Mouse (Mus musculus) kidney, postnatal 0 days (tissue): ENCODE data around the gene Dock6. TPM values are rescaled to one million over a fixed set of nuclear protein-coding genes. Genes with fewer than 3 reads are reported as not detected.

Experiments
- ATAC-seq: fragments of 200-750 bp; cut with Nextera tagmentation; replicated peaks from 2 replicates; pipeline ENCODE4 v1.8.0; 2017; ENCODE audit warnings: low read depth, moderate number of reproducible peaks, moderate TSS enrichment, moderate library complexity; ENCODE audit not compliant: low FRiP score
- DNase-seq: peaks from one replicate; pipeline ENCODE4 v3.0.0-alpha.2; 2016; ENCODE audit warnings: low spot score
- H3K27ac ChIP-seq: fragments of 300-500 bp; sonication (generic); 2 replicates; pipeline ENCODE4 v1.5.1; 2014; ENCODE audit warnings: mild to moderate bottlenecking
- H3K27me3 ChIP-seq: fragments of 300-500 bp; sonication (generic); 2 replicates; pipeline ENCODE4 v1.6.1; 2014; ENCODE audit warnings: low read length, mixed read lengths; ENCODE audit not compliant: insufficient read depth
- H3K36me3 ChIP-seq: fragments of 300-500 bp; sonication (generic); 2 replicates; pipeline ENCODE4 v1.6.1; 2014; ENCODE audit warnings: low read length, mixed read lengths; ENCODE audit not compliant: insufficient read depth
- H3K4me1 ChIP-seq: fragments of 300-500 bp; sonication (generic); replicated peaks from 2 replicates; pipeline ENCODE4 v1.6.1; 2014; ENCODE audit warnings: antibody characterized with exemption, low read length, mixed read lengths; ENCODE audit not compliant: insufficient read depth
- H3K4me2 ChIP-seq: fragments of 300-500 bp; sonication (generic); 2 replicates; pipeline ENCODE4 v1.6.1; 2014; ENCODE audit warnings: mild to moderate bottlenecking, low read length, moderate library complexity, mixed read lengths
- H3K4me3 ChIP-seq: fragments of 300-500 bp; sonication (generic); replicated peaks from 2 replicates; pipeline ENCODE4 v1.5.1; 2014; ENCODE audit warnings: low read depth, low read length
- H3K9ac ChIP-seq: fragments of 300-500 bp; sonication (generic); 2 replicates; pipeline ENCODE4 v1.6.1; 2014; ENCODE audit warnings: low read depth, low read length
- H3K9me3 ChIP-seq: fragments of 300-500 bp; sonication (generic); replicated peaks from 2 replicates; pipeline ENCODE4 v1.6.1; 2016; ENCODE audit warnings: low read length, inconsistent platforms, mixed read lengths
- CTCF ChIP-seq: IDR thresholded peaks from 2 replicates; pipeline ENCODE4 v1.5.1; 2016; ENCODE audit warnings: antibody characterized with exemption, low read depth, mild to moderate bottlenecking, moderate library complexity
- whole genome bisulfite sequencing: fragments of 180-500 bp; shearing (Covaris S2); extraction: QIAGEN DNeasy Blood & Tissue Kit; methylation state at CpG from one replicate; pipeline ENCODE4 v1.1.7; 2014; 5-methylcytosine and 5-hydroxymethylcytosine counted together
- polyA plus RNA-seq: library from polyadenylated mRNA; unstranded; fragments of >200 nt; fragmentation: Nextera tagmentation; extraction: Ambion mirVana; gene quantifications from 2 replicates; pipeline ENCODE4 v1.2.1, GENCODE M21; 2015

The Dock6 gene
- polyA plus RNA-seq, 1 experiment from 2014 or later: 28.3 TPM

GRCm38 (mm10) chr9:21758576-21759529 is 93.6 kb downstream of the Dock6 start:
- no peaks in the 10 kb centered on the region for H3K36me3 ChIP-seq
- H3K27ac ChIP-seq: no peak overlapping the region
- ATAC-seq (no peak), DNase-seq (peak; percentile 39)
- H3K9ac ChIP-seq: no peak overlapping the region
- peaks cover 3% of the 10 kb centered on the region; the same call in 1 of the 2 replicates for H3K4me1 ChIP-seq
- 47% methylated on average over 14 of the region's 14 CpGs for whole genome bisulfite sequencing
- no peaks in the 10 kb centered on the region for H3K9me3 ChIP-seq
- H3K27me3 ChIP-seq: no peaks in the 10 kb centered on the region
- TF ChIP-seq CTCF: no peak
- peak overlapping the region; percentile 96 for H3K4me2 ChIP-seq
- peak overlapping the region; percentile 86 for H3K4me3 ChIP-seq

- Histone ChIP-seq H3K4me1 (peaks cover 13% of the 10 kb centered on the region; the same call in 1 of the 2 replicates), H3K36me3 (no peaks in the 10 kb centered on the region), H3K27ac (peak overlapping the region; percentile 21), H3K4me3 (no peak overlapping the region), H3K9ac (0 out of 2 replicates have a peak overlapping the region, but pooled peaks have one; percentile 8), H3K9me3 (no peaks in the 10 kb centered on the region), H3K4me2 (no peak overlapping the region), H3K27me3 (no peaks in the 10 kb centered on the region)
- TF ChIP-seq CTCF: no peak
- 50% methylated on average over 13 of the region's 13 CpGs for WGBS
- ATAC-seq: no peak
- DNase-seq: peak; percentile 48
These were observed 97.7 kb downstream of the Dock6 start for GRCm38 (mm10) chr9:21754516-21755321.

- 52% methylated on average over 2 of the region's 2 CpGs for WGBS
- H3K9ac ChIP-seq: no peak overlapping the region
- peak; percentile 61; the same call in 1 of the 2 replicates for ATAC-seq
These were observed 98.4 kb downstream of the Dock6 start for GRCm38 (mm10) chr9:21754003-21754402.

GRCm38 (mm10) chr9:21752252-21752792 is 100.1 kb downstream of the Dock6 start:
- H3K36me3 ChIP-seq: peaks cover 2% of the 10 kb centered on the region; the same call in 1 of the 2 replicates
- H3K4me2 ChIP-seq: no peak overlapping the region
- H3K4me3 ChIP-seq: no peak overlapping the region
- ATAC-seq (peak; percentile 60), DNase-seq (peak; percentile 87)
- 32% methylated on average over 10 of the region's 10 CpGs for WGBS
- H3K4me1 ChIP-seq: peaks cover 13% of the 10 kb centered on the region; the same call in 1 of the 2 replicates
- H3K27ac ChIP-seq: peak overlapping the region; percentile 71
- no peaks in the 10 kb centered on the region for H3K27me3 ChIP-seq
- TF ChIP-seq CTCF: no peak
- peak overlapping the region; percentile 35; the same call in 1 of the 2 replicates for H3K9ac ChIP-seq
- H3K9me3 ChIP-seq: no peaks in the 10 kb centered on the region

More at GRCm38 (mm10) chr9:21754003-21754402, 98.4 kb downstream of the Dock6 start:
- Histone ChIP-seq H3K27me3 (no peaks in the 10 kb centered on the region), H3K4me1 (peaks cover 13% of the 10 kb centered on the region; the same call in 1 of the 2 replicates), H3K4me2 (no peak overlapping the region), H3K4me3 (no peak overlapping the region), H3K9me3 (no peaks in the 10 kb centered on the region), H3K36me3 (no peaks in the 10 kb centered on the region), H3K27ac (peak overlapping the region; percentile 21; the same call in 1 of the 2 replicates)
- TF ChIP-seq CTCF: no peak
- peak; percentile 36 for DNase-seq

GRCm38 (mm10) chr9:21751347-21751746 is 101.1 kb downstream of the Dock6 start:
- Histone ChIP-seq H3K4me3 (no peak overlapping the region), H3K9ac (no peak overlapping the region), H3K27me3 (no peaks in the 10 kb centered on the region), H3K27ac (peak overlapping the region; percentile 71), H3K36me3 (peaks cover 8% of the 10 kb centered on the region; the same call in 1 of the 2 replicates), H3K4me2 (no peak overlapping the region), H3K9me3 (no peaks in the 10 kb centered on the region), H3K4me1 (peaks cover 13% of the 10 kb centered on the region; the same call in 1 of the 2 replicates)
- peak; percentile 49 for TF ChIP-seq CTCF
- no peak for ATAC-seq
- 59% methylated on average over 6 of the region's 6 CpGs for WGBS
- DNase-seq: peak; percentile 21
